ENCODE assay signal across 16 mouse cellular contexts in genomic region chr3:68121338-68121737, GRCm38 (mm10). TPM values are rescaled to one million over a fixed set of nuclear protein-coding genes. Genes with fewer than 3 reads are reported as not detected.
DNase-seq lines count a peak whose midpoint lies in the region; ATAC-seq and TF ChIP-seq lines count a peak whose summit lies in the region.
"Had no signal": no experiment of that assay in that cellular context is flagged by ENCODE, and none has a peak within 500 bp of the region (broad histone marks: within the 10 kb centered on the region; RNA-seq: fewer than 3 reads in every experiment).

No protein-coding gene starts in this region.

- H3K9me3 ChIP-seq in heart, embryonic 10.5 days, result no peaks in the 10 kb centered on the region
- no peaks in the 10 kb centered on the region for H3K9me3 ChIP-seq in limb, embryonic 14.5 days (ENCODE audit: control insufficient read depth, low read length)
- no peaks in the 10 kb centered on the region for H3K9me3 ChIP-seq in limb, embryonic 10.5 days (replicated peaks)
- H3K9me3 ChIP-seq: forebrain, embryonic 13.5 days; hindbrain, embryonic 15.5 days; kidney, embryonic 15.5 days; liver, embryonic 12.5 days had no signal

- 30% methylated on average over 5 of the region's 5 CpGs for WGBS in heart, embryonic 10.5 days
- WGBS in limb, embryonic 14.5 days, result 61% methylated on average over 5 of the region's 5 CpGs
- WGBS in limb, embryonic 10.5 days, result 79% methylated on average over 5 of the region's 5 CpGs

- no peaks in the 10 kb centered on the region for H3K27me3 ChIP-seq in heart, embryonic 10.5 days (ENCODE audit: insufficient read depth, poor library complexity, severe bottlenecking)
- no peaks in the 10 kb centered on the region for H3K27me3 ChIP-seq in limb, embryonic 14.5 days (ENCODE audit: control insufficient read depth, insufficient read depth, low read length)
- H3K27me3 ChIP-seq in limb, embryonic 10.5 days (ENCODE audit: low read depth, poor library complexity, severe bottlenecking), result no peaks in the 10 kb centered on the region
- H3K27me3 ChIP-seq: forebrain, embryonic 13.5 days; hindbrain, embryonic 15.5 days; kidney, embryonic 15.5 days; liver, embryonic 12.5 days had no signal

- peak; percentile 3 for DNase-seq in adrenal gland, postnatal 10 days
- DNase-seq in adrenal gland, postnatal 25 days, result no peak
- DNase-seq in heart, embryonic 10.5 days (ENCODE audit: low spot score), result peak; percentile 77
- no peak for DNase-seq in heart, adult 11 months
- peak; percentile 20 for DNase-seq in limb, embryonic 14.5 days (ENCODE audit: low spot score)
- DNase-seq in limb, embryonic 10.5 days (ENCODE audit: low spot score), result no peak
- peak; percentile 39 for DNase-seq in heart, postnatal 4 days
- DNase-seq in right cerebral cortex, postnatal 10 days (ENCODE audit: low spot score in 2 of 2), result no peak
- DNase-seq: adrenal gland, postnatal 14 days; cerebellum, adult 11 months; lung, postnatal 14 days; thymus, adult 2 months had no signal

- H3K9ac ChIP-seq in limb, embryonic 14.5 days (ENCODE audit: low read depth, low read length, severe bottlenecking), result no peak overlapping the region
- H3K9ac ChIP-seq: forebrain, embryonic 13.5 days; hindbrain, embryonic 15.5 days; kidney, embryonic 15.5 days; liver, embryonic 12.5 days had no signal

- no peak for TF ChIP-seq POLR2A in limb, embryonic 14.5 days (IDR thresholded peaks at IDR 0.05; ENCODE audit: borderline replicate concordance, extremely low read depth, insufficient read depth, insufficient read length)

- no peak overlapping the region for H3K4me2 ChIP-seq in limb, embryonic 14.5 days (replicated peaks; ENCODE audit: low read depth, low read length, severe bottlenecking)
- H3K4me2 ChIP-seq: forebrain, embryonic 13.5 days; hindbrain, embryonic 15.5 days; kidney, embryonic 15.5 days; liver, embryonic 12.5 days had no signal

- H3K4me1 ChIP-seq in heart, embryonic 10.5 days, result peaks cover 7% of the 10 kb centered on the region; the same call in 1 of the 2 replicates
- H3K4me1 ChIP-seq in limb, embryonic 14.5 days (ENCODE audit: control insufficient read depth, insufficient read depth, low read length), result no peaks in the 10 kb centered on the region
- H3K4me1 ChIP-seq in limb, embryonic 10.5 days, result no peaks in the 10 kb centered on the region
- H3K4me1 ChIP-seq: forebrain, embryonic 13.5 days; hindbrain, embryonic 15.5 days; kidney, embryonic 15.5 days; liver, embryonic 12.5 days had no signal

- 0 out of 2 replicates have a peak overlapping the region, but pooled peaks have one; percentile 13 for H3K27ac ChIP-seq in heart, embryonic 10.5 days
- H3K27ac ChIP-seq in limb, embryonic 14.5 days (replicated peaks; ENCODE audit: low read depth, low read length), result no peak overlapping the region
- H3K27ac ChIP-seq in limb, embryonic 10.5 days, result no peak overlapping the region
- H3K27ac ChIP-seq: forebrain, embryonic 13.5 days; hindbrain, embryonic 15.5 days; kidney, embryonic 15.5 days; liver, embryonic 12.5 days had no signal

- ATAC-seq in limb, embryonic 14.5 days (ENCODE audit: low FRiP score, low read depth), result no peak
- ATAC-seq: forebrain, embryonic 13.5 days; liver, embryonic 12.5 days had no signal

- no peak overlapping the region for H3K4me3 ChIP-seq in heart, embryonic 10.5 days
- H3K4me3 ChIP-seq in limb, embryonic 14.5 days (replicated peaks; ENCODE audit: low read length), result no peak overlapping the region
- H3K4me3 ChIP-seq in limb, embryonic 10.5 days, result no peak overlapping the region
- H3K4me3 ChIP-seq: forebrain, embryonic 13.5 days; hindbrain, embryonic 15.5 days; kidney, embryonic 15.5 days; liver, embryonic 12.5 days had no signal

- H3K36me3 ChIP-seq in heart, embryonic 10.5 days, result no peaks in the 10 kb centered on the region
- H3K36me3 ChIP-seq in limb, embryonic 14.5 days (ENCODE audit: control insufficient read depth, insufficient read depth, low read length), result no peaks in the 10 kb centered on the region
- no peaks in the 10 kb centered on the region for H3K36me3 ChIP-seq in limb, embryonic 10.5 days
- H3K36me3 ChIP-seq: hindbrain, embryonic 15.5 days; kidney, embryonic 15.5 days; liver, embryonic 12.5 days had no signal

RNA-seq across cellular contexts. Expression of gene Schip1, which starts 56.7 kb away (rescaled TPM):
- total RNA-seq in adrenal gland, postnatal 10 days (2021), result 10 to 100 TPM; 19.2 to 30.0 TPM
- 17.1 and 23.1 TPM in 2 replicates for total RNA-seq in adrenal gland, postnatal 25 days (2021)
- polyA plus RNA-seq in heart, embryonic 10.5 days (2016; fragmentation: Nextera tagmentation; extraction: Ambion mirVana), result 71.0 and 82.1 TPM in 2 replicates
- 8.9 and 12.1 TPM in 2 replicates for polyA plus RNA-seq in limb, embryonic 14.5 days (2012; rRNA removed)
- 17.4 and 18.9 TPM in 2 replicates for polyA plus RNA-seq in limb, embryonic 14.5 days (2014; fragmentation: Nextera tagmentation; extraction: Ambion mirVana)
- 22.9 and 28.9 TPM in 2 replicates for polyA plus RNA-seq in limb, embryonic 10.5 days (2016; fragmentation: Nextera tagmentation; extraction: Ambion mirVana)
- total RNA-seq in heart, postnatal 4 days (2021), result 10 to 100 TPM; 94.7 to 98.3 TPM

Comparison
In these comparisons a context has a peak if more than half of its experiments do, and no peak if none do; other contexts are left out.
1. DNase-seq: peak in adrenal gland, postnatal 10 days (single experiment), heart, embryonic 10.5 days (single experiment), limb, embryonic 14.5 days (single experiment) and heart, postnatal 4 days (single experiment); none in adrenal gland, postnatal 25 days (single experiment), heart, adult 11 months (single experiment), limb, embryonic 10.5 days (single experiment) and right cerebral cortex, postnatal 10 days (0 of 2).